Mouse (Mus musculus) intestine, embryonic 15.5 days (tissue): Measurements from ENCODE around the gene Dhx9. TPM values are rescaled to one million over a fixed set of nuclear protein-coding genes. Genes with fewer than 3 reads are reported as not detected.
A peak's percentile ranks its signal among the peaks of the same experiment; 100 is the strongest.
"Not testable (repeated sequence)": the region's sequence is repeated elsewhere in the genome, so short reads cannot be mapped to it uniquely, and the experiment has no call there.

ENCODE experiments used
- ATAC-seq: fragments of 200-750 bp; cut with Nextera tagmentation; 2 replicates; pipeline ENCODE4 v1.8.0; 2017; ENCODE audit warnings: moderate TSS enrichment, moderate library complexity
- H3K27ac ChIP-seq: fragments of 300-500 bp; sonication (generic); 2 replicates; pipeline ENCODE4 v1.5.1; 2015; ENCODE audit warnings: mild to moderate bottlenecking, inconsistent platforms
- H3K27me3 ChIP-seq: fragments of 300-500 bp; sonication (generic); replicated peaks from 2 replicates; pipeline ENCODE4 v1.6.1; 2015; ENCODE audit warnings: inconsistent platforms
- H3K36me3 ChIP-seq: fragments of 300-500 bp; sonication (generic); 2 replicates; pipeline ENCODE4 v1.6.1; 2015; ENCODE audit warnings: inconsistent platforms
- H3K4me1 ChIP-seq: fragments of 300-500 bp; sonication (generic); replicated peaks from 2 replicates; pipeline ENCODE4 v1.6.1; 2015; ENCODE audit warnings: inconsistent platforms
- H3K4me2 ChIP-seq: fragments of 300-500 bp; sonication (generic); replicated peaks from 2 replicates; pipeline ENCODE4 v1.6.1; 2015; ENCODE audit warnings: mild to moderate bottlenecking, inconsistent platforms
- H3K4me3 ChIP-seq: fragments of 300-500 bp; sonication (generic); replicated peaks from 2 replicates; pipeline ENCODE4 v1.5.1; 2015; ENCODE audit warnings: inconsistent platforms
- H3K9ac ChIP-seq: fragments of 300-500 bp; sonication (generic); 2 replicates; pipeline ENCODE4 v1.6.1; 2015; ENCODE audit warnings: inconsistent platforms
- H3K9me3 ChIP-seq: fragments of 300-500 bp; sonication (generic); 2 replicates; pipeline ENCODE4 v1.6.1; 2016; ENCODE audit warnings: inconsistent platforms
- whole genome bisulfite sequencing: fragments of 180-500 bp; shearing (Covaris S2); methylation state at CpG from one replicate; pipeline ENCODE4 v1.1.7; 2015; 5-methylcytosine and 5-hydroxymethylcytosine counted together
- polyA plus RNA-seq: library from polyadenylated mRNA; unstranded; fragments of >200 nt; fragmentation: Nextera tagmentation; extraction: Ambion mirVana; gene quantifications from 2 replicates; pipeline ENCODE4 v1.2.1, GENCODE M21; 2015

Gene Dhx9
- polyA plus RNA-seq, 1 experiment from 2014 or later, result 30.6 TPM

DNA sequence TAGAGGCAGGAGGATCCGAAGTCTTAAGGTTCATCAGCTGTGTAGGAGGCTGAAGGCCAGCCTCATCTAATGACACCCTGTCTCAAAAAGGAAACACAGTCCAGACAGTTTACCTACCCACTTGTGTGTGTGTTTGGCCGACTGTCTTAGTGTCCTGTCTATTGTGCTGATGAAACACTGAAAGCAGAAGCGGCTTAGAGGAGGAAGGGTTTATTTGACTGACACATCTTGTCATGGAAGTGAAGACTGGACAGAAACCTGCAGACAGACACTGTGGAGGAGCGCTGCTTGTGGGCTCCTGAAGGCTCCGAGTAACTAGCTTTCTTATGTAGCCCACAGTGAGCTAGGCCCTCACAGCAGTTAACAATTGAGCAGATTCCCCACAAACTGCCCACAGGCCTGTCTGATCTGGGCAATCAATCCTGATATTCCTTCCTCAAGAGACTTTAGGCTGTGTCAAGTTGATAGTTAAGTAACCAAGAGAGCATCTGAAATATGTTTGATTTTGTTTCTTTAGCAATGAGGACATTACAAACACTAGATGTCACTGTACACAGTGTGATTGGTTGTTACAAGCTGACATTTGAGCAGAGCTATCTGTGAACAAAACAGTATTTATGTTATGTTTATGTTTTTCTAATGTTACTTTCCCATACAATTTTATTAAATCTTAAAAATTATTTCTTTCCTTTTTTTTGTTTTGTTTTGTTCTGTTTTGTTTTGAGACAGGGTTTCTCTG lies 53.4 kb downstream of the Dhx9 start:
- Histone ChIP-seq H3K4me2 (no peak overlapping the region), H3K27ac (no peak overlapping the region), H3K36me3 (no peaks in the 10 kb centered on the region), H3K4me3 (no peak overlapping the region), H3K9ac (no peak overlapping the region), H3K27me3 (no peaks in the 10 kb centered on the region), H3K9me3 (no peaks in the 10 kb centered on the region), H3K4me1 (no peaks in the 10 kb centered on the region)
- ATAC-seq, result no peak
- WGBS, result 82% methylated on average over 5 of the region's 5 CpGs

DNA sequence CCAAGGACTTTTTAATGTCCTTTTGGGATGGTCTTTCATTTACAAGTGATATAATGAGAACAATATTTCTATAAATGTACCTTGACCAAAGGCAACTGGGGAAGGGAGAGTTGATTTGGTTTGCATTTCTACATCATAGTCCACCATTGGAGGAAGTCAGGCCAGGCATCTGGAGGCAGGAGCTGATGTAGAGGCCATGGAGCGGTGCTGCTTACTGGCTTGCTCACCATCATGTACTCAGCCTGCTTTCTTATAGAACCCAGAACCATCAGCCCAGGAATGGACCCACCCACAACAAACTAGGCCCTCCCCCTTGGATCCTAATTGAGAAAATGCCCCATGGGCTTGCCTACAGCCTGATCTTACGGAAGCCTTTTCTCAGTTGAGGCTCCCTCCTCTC lies 55.1 kb downstream of the Dhx9 start:
- Histone ChIP-seq H3K9me3 (no peaks in the 10 kb centered on the region), H3K4me3 (no peak overlapping the region), H3K27me3 (no peaks in the 10 kb centered on the region), H3K4me2 (no peak overlapping the region), H3K9ac (no peak overlapping the region), H3K36me3 (no peaks in the 10 kb centered on the region), H3K27ac (no peak overlapping the region), H3K4me1 (no peaks in the 10 kb centered on the region)
- no peak for ATAC-seq
- whole genome bisulfite sequencing, result 94% methylated on average over 2 of the region's 2 CpGs

GRCm38 (mm10) chr1:153431701-153432100 lies 55.8 kb downstream of the Dhx9 start:
- no peak overlapping the region for H3K9ac ChIP-seq
- WGBS, result 75% methylated on average over 10 of the region's 10 CpGs
- no peaks in the 10 kb centered on the region for H3K36me3 ChIP-seq
- H3K4me3 ChIP-seq, result no peak overlapping the region
- H3K4me1 ChIP-seq, result no peaks in the 10 kb centered on the region
- no peaks in the 10 kb centered on the region for H3K9me3 ChIP-seq
- no peak overlapping the region for H3K4me2 ChIP-seq
- H3K27me3 ChIP-seq, result no peaks in the 10 kb centered on the region
- no peak overlapping the region for H3K27ac ChIP-seq
- ATAC-seq, result no peak

DNA sequence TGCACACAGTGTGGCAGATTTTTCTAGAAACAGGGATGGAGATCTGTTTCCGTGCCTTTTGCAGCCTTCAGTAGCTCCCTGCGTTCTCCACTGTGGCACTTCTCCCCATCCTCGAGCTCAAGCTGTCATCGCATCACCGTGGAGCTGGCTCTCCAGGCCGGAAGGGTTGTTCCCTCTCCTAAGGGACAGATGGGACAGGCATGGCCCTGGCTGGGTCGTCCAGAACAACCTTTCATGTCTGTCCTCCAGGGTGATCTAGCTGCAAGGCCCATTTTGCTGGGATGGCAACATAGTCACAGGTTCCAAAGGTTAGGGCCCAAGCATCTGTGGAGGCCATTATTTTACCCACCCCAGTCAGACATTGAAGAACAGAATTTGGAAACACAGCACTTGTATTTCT lies 56.3 kb downstream of the Dhx9 start:
- 80% methylated on average over 7 of the region's 7 CpGs for WGBS
- H3K27ac ChIP-seq, result no peak overlapping the region
- no peaks in the 10 kb centered on the region for H3K36me3 ChIP-seq
- H3K4me3 ChIP-seq, result no peak overlapping the region
- ATAC-seq, result no peak
- H3K4me1 ChIP-seq, result no peaks in the 10 kb centered on the region
- no peaks in the 10 kb centered on the region for H3K27me3 ChIP-seq
- no peaks in the 10 kb centered on the region for H3K9me3 ChIP-seq
- H3K4me2 ChIP-seq, result no peak overlapping the region
- H3K9ac ChIP-seq, result no peak overlapping the region

GRCm38 (mm10) chr1:153424770-153425584 lies 62.5 kb downstream of the Dhx9 start, which contains the start of gene Shcbp1l:
Gene Shcbp1l (plus strand): TSS chr1:153425162.
- Histone ChIP-seq H3K9me3 (no peaks in the 10 kb centered on the region), H3K4me2 (peak within 1 kb of the TSS; percentile 98), H3K27me3 (0 out of 2 replicates have a peak, but pooled peaks cover 5% of the 10 kb centered on the region), H3K4me3 (peak within 1 kb of the TSS; percentile 48), H3K4me1 (peaks cover 8% of the 10 kb centered on the region; the same call in 1 of the 2 replicates), H3K27ac (no peak within 1 kb of the TSS), H3K36me3 (no peaks in the 10 kb centered on the region), H3K9ac (peak within 1 kb of the TSS; percentile 47)
- WGBS, result 3% methylated on average over 60 of the region's 60 CpGs
- peak; percentile 97 for ATAC-seq

DNA sequence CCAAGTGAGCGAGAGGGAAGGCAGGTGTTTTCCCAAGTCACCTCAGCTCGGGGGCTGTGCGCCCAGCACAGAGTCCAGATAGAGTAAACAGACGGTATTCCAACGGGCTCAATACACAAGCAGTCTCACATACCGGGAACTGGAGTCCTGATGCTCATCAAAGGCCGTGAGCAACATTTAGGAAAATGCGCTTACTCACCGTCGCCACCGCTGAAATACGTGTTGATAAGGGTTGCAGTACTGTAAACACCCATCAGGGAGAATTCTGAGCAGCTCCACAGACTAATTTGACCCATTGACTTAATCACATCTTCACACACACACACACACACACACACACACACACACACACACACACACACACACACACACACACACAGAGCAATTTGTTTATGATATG lies 63.2 kb downstream of the Dhx9 start:
- Histone ChIP-seq H3K4me1 (peaks cover 8% of the 10 kb centered on the region; the same call in 1 of the 2 replicates), H3K9ac (no peak overlapping the region), H3K36me3 (no peaks in the 10 kb centered on the region), H3K4me3 (peak overlapping the region; percentile 48), H3K4me2 (peak overlapping the region; percentile 98), H3K27me3 (0 out of 2 replicates have a peak, but pooled peaks cover 5% of the 10 kb centered on the region), H3K27ac (no peak overlapping the region), H3K9me3 (no peaks in the 10 kb centered on the region)
- 15% methylated on average over 12 of the region's 12 CpGs for WGBS
- peak; percentile 41; the same call in 1 of the 2 replicates for ATAC-seq

DNA sequence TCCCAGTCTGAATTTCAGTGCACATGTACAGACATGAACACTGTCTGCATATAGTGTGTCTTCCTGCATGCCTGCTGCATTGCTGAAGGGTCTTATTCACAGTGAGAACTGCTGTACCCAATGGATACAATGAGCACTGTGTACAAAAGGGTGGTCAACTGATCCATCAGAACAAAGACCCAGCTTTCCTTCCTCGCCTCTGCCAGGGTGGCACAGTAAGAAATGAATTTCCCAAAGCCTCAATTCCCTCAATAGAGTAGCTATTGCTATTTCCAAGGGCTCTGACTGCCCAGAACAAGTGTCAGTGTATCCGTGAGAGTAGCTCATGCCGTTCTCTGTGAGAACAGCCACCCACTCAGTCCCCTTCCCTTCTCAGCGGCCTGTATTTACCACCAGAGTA lies 69.7 kb downstream of the Dhx9 start:
- WGBS, result 79% methylated on average over 4 of the region's 4 CpGs
- H3K4me3 ChIP-seq, H3K36me3 ChIP-seq, H3K27ac ChIP-seq, H3K4me2 ChIP-seq, H3K27me3 ChIP-seq, H3K4me1 ChIP-seq, ATAC-seq, H3K9ac ChIP-seq, H3K9me3 ChIP-seq: not testable (repeated sequence)

DNA sequence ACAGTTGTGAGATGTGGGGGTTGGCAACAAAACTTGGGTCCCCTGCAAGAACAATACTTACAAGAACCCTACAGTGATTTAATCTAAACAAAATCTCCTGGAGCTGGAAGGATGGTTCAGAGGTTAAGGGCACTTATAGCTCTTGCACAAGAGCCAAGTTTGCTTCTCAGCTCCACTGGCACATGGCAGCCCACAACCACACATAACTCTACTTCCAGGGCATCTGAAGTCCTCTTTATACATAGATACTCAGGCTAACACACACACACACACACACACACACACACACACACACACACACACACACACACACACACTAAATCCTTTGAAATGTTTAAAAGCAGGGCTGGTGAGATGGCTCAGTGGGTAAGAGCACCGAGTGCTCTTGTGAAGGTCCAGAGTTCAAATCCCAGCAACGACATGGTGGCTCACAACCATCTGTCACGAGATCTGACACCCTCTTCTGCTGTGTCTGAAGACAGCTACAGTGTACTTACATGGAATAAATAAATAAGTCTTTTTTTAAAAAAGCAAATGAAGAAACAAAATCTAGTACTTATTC lies 71.1 kb downstream of the Dhx9 start:
- H3K9ac ChIP-seq, H3K27ac ChIP-seq, H3K4me1 ChIP-seq, H3K36me3 ChIP-seq, H3K4me2 ChIP-seq, H3K4me3 ChIP-seq, H3K27me3 ChIP-seq, H3K9me3 ChIP-seq, ATAC-seq: not testable (repeated sequence)
- 73% methylated on average over 3 of the region's 3 CpGs for WGBS

DNA sequence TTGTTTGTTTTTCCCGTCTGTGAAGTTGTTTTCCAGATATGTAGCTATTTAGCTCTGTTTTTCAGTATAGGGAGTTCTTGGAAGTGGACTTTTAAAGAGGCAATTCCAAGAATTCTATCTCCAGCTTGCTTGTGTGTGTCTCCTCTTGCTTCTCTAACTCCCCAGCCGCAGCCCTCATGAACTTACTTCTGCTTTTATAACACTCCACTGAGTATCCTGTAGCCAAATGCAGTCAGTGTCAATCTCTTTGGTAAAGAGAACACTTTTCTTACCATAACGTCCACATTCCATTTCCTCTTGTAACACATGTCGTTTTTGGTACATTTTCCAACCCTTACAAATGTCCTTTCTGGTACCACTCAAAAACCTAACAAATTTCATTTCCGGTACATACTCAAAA lies 71.7 kb downstream of the Dhx9 start:
- H3K9ac ChIP-seq, H3K36me3 ChIP-seq, H3K4me1 ChIP-seq, H3K4me3 ChIP-seq, H3K27me3 ChIP-seq, H3K4me2 ChIP-seq, ATAC-seq, H3K27ac ChIP-seq, H3K9me3 ChIP-seq: not testable (repeated sequence)
- 55% methylated on average over 2 of the region's 5 CpGs for WGBS

GRCm38 (mm10) chr1:153414962-153415361 lies 72.5 kb downstream of the Dhx9 start:
- WGBS, result 79% methylated on average over 4 of the region's 4 CpGs
- no peaks in the 10 kb centered on the region for H3K4me1 ChIP-seq
- ATAC-seq, result no peak
- no peak overlapping the region for H3K27ac ChIP-seq
- H3K4me3 ChIP-seq, result no peak overlapping the region
- H3K4me2 ChIP-seq, result no peak overlapping the region
- no peaks in the 10 kb centered on the region for H3K9me3 ChIP-seq
- no peaks in the 10 kb centered on the region for H3K27me3 ChIP-seq
- H3K36me3 ChIP-seq, result no peaks in the 10 kb centered on the region
- no peak overlapping the region for H3K9ac ChIP-seq

DNA sequence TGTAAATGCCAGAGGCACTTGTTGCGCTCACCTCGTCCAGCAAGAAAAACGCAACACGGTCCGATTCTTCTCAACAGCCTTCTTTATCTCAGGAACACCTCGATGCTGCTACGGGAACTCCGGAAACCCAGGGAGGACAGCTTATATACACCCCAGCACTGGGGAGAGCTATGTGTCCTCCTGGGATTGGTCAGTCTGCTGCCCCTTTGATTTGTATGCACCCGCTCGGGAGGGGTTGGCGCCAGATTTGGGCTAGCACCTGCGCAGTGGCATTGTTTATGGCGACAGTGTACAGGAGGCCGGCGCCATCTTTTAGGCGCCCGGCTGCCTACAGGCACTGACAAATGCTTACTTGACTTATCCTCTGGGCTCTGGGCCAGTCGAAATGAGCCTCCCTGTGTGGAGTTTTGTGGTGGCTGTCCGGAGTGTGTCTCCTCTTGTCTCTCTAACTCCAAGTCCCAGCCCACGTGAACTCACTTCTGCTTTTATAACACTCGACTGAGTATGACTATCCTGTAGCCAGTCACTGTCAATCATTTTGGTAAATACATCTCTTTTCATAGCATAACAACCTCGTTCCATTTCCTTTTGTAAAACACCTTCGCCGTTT lies 73.2 kb downstream of the Dhx9 start:
- H3K27ac ChIP-seq, ATAC-seq, H3K27me3 ChIP-seq, H3K4me1 ChIP-seq, H3K36me3 ChIP-seq, H3K4me3 ChIP-seq, H3K9me3 ChIP-seq, H3K4me2 ChIP-seq, H3K9ac ChIP-seq: not testable (repeated sequence)
- 87% methylated on average over 24 of the region's 24 CpGs for WGBS

DNA sequence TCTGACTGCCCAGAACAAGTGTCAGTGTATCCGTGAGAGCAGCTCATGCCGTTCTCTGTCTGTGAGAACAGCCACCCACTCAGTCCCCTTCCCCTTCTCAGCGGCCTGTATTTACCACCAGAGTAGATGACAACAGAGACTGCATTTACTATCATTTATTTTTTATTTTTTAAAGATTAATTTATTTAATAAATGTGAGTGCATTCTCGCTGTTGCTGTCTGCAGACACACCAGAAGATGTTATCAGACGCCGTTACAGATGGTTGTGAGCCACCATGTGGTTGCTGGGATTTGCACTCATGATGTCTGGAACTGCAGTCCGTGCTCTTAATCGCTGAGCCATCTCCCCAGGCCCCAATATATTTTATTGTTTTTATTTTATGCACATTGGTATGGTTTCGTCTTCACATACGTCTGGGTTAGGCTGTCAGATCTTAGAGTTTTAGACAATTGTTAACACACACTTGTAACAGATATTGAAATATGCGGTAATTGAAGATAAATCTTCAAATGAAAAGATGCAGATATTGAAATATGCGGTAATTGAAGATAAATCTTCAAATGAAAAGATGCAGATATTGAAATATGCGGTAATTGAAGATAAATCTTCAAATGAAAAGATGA lies 74.0 kb downstream of the Dhx9 start:
- not testable (repeated sequence) for H3K9ac ChIP-seq, H3K36me3 ChIP-seq, H3K4me1 ChIP-seq, H3K27me3 ChIP-seq, H3K9me3 ChIP-seq, H3K4me3 ChIP-seq, ATAC-seq, H3K27ac ChIP-seq, H3K4me2 ChIP-seq
- 80% methylated on average over 13 of the region's 13 CpGs for WGBS
